Mouse (Mus musculus): Measurements from ENCODE around the gene Prr15l. TPM values are rescaled to one million over a fixed set of nuclear protein-coding genes. Genes with fewer than 3 reads are reported as not detected.

Gene Prr15l
- polyA plus RNA-seq, 2 experiments: 2.8 to 4.9 TPM

DNA sequence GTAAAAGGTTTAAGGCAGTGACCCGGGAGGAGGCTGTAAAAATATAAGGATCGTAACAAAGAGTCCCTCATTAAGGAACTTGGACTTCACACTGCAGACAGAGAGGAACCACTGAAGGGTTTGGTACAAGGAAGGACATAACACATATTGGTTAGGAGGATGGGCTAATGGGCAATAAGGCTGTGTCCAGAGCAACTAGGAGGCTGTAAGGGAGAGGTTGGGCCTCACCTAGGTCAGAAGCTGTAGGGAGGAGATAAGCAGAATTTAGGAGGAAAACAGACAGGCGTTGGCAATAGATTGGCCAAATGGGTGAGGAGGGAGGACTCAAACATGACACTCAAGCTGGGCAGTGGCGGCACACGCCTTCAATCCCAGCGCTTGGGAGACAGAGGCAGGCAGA, 10.5 kb upstream of the Prr15l start:
- peak; percentile 88 to 92 (median 88) for DNase-seq (ENCODE audit: low read depth in 3 of 3, low spot score in 3 of 3)
- Histone ChIP-seq H3K27me3 (ENCODE audit: control insufficient read depth, insufficient read depth, low read length) (no peaks in the 10 kb centered on the region), H3K4me2 (ENCODE audit: low read depth) (peak overlapping the region; percentile 76), H3K4me1 (replicated peaks; ENCODE audit: control insufficient read depth in 2 of 2, insufficient read depth in 2 of 2, low read length in 1 of 2) (peaks cover 37 to 42% of the 10 kb centered on the region in 2 experiments), H3K36me3 (replicated peaks; ENCODE audit: control insufficient read depth, insufficient read depth, low read depth) (no peaks in the 10 kb centered on the region), H3K27ac (peak overlapping the region; percentile 92), H3K9ac (replicated peaks) (peak overlapping the region; percentile 73), H3K9me3 (ENCODE audit: control insufficient read depth, low read length) (no peaks in the 10 kb centered on the region), H3K4me3 (ENCODE audit: insufficient read depth in 1 of 2, low read depth in 2 of 2, low read length in 2 of 2) (peak overlapping the region in 1 of 2 experiments; percentile 12; a peak in 1 of 4 replicates)
- ATAC-seq (ENCODE audit: insufficient read depth): peak; percentile 80
- 14% methylated on average over 6 of the region's 6 CpGs for WGBS (ENCODE audit: insufficient replicate concordance)
- no peak for TF ChIP-seq CTCF (IDR thresholded peaks at IDR 0.05; ENCODE audit: low read depth)
- TF ChIP-seq EP300 (IDR thresholded peaks at IDR 0.05; ENCODE audit: low read depth): peak; percentile 99

- ATAC-seq (ENCODE audit: insufficient read depth) (no peak), DNase-seq (ENCODE audit: low read depth in 3 of 3, low spot score in 3 of 3) (no peak)
- H3K9ac ChIP-seq (replicated peaks): peak overlapping the region; percentile 0; the same call in 1 of the 2 replicates
- H3K36me3 ChIP-seq (replicated peaks; ENCODE audit: control insufficient read depth, insufficient read depth, low read depth): no peaks in the 10 kb centered on the region
- H3K27me3 ChIP-seq (ENCODE audit: control insufficient read depth, insufficient read depth, low read length): no peaks in the 10 kb centered on the region
- H3K4me1 ChIP-seq (replicated peaks; ENCODE audit: control insufficient read depth in 2 of 2, insufficient read depth in 2 of 2, low read length in 1 of 2): peaks cover 38 to 42% of the 10 kb centered on the region in 2 experiments
- peak overlapping the region; percentile 51 for H3K27ac ChIP-seq
- H3K9me3 ChIP-seq (ENCODE audit: control insufficient read depth, low read length): no peaks in the 10 kb centered on the region
- 42% methylated on average over 6 of the region's 6 CpGs for WGBS (ENCODE audit: insufficient replicate concordance)
- TF ChIP-seq CTCF (IDR thresholded peaks at IDR 0.05; ENCODE audit: low read depth): no peak
- TF ChIP-seq EP300 (IDR thresholded peaks at IDR 0.05; ENCODE audit: low read depth): no peak
- H3K4me3 ChIP-seq (ENCODE audit: insufficient read depth in 1 of 2, low read depth in 2 of 2, low read length in 2 of 2): no peak overlapping the region
- H3K4me2 ChIP-seq (ENCODE audit: low read depth): peak overlapping the region; percentile 11; the same call in 1 of the 2 replicates
Measured at GRCm38 (mm10) chr11:96919003-96919402, 8.9 kb upstream of the Prr15l start.

DNA sequence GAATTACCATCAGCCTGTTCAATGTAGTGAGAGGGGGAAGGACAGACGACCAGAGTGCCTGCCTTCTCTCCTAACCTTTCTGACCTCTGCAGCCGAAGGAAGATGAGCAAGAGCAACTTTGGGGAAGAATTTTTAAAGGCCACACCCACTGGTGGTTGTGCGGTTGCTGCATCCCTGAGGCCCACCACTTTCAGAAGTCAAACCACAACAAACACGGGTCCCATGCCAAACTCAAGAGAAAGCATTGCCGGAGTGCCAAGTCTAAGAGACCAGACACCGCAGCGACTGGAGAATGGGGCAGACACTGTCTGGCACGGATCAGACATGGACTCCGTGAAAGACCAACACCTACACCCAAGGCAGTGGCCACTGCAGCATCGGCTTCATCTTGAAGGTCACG, 3.0 kb upstream of the Prr15l start:
- Histone ChIP-seq H3K4me3 (ENCODE audit: insufficient read depth in 1 of 2, low read depth in 2 of 2, low read length in 2 of 2) (no peak overlapping the region), H3K27ac (peak overlapping the region; percentile 94), H3K36me3 (replicated peaks; ENCODE audit: control insufficient read depth, insufficient read depth, low read depth) (no peaks in the 10 kb centered on the region), H3K9ac (replicated peaks) (peak overlapping the region; percentile 4), H3K9me3 (ENCODE audit: control insufficient read depth, low read length) (no peaks in the 10 kb centered on the region), H3K4me2 (ENCODE audit: low read depth) (peak overlapping the region; percentile 35), H3K27me3 (ENCODE audit: control insufficient read depth, insufficient read depth, low read length) (no peaks in the 10 kb centered on the region), H3K4me1 (replicated peaks; ENCODE audit: control insufficient read depth in 2 of 2, insufficient read depth in 2 of 2, low read length in 1 of 2) (peaks cover 59 to 62% of the 10 kb centered on the region in 2 experiments)
- ATAC-seq (ENCODE audit: insufficient read depth): no peak
- DNase-seq (ENCODE audit: low read depth in 3 of 3, low spot score in 3 of 3): no peak
- 26% methylated on average over 11 of the region's 11 CpGs for WGBS (ENCODE audit: insufficient replicate concordance)
- TF ChIP-seq CTCF (IDR thresholded peaks at IDR 0.05; ENCODE audit: low read depth) (no peak), EP300 (IDR thresholded peaks at IDR 0.05; ENCODE audit: low read depth) (no peak)

DNA sequence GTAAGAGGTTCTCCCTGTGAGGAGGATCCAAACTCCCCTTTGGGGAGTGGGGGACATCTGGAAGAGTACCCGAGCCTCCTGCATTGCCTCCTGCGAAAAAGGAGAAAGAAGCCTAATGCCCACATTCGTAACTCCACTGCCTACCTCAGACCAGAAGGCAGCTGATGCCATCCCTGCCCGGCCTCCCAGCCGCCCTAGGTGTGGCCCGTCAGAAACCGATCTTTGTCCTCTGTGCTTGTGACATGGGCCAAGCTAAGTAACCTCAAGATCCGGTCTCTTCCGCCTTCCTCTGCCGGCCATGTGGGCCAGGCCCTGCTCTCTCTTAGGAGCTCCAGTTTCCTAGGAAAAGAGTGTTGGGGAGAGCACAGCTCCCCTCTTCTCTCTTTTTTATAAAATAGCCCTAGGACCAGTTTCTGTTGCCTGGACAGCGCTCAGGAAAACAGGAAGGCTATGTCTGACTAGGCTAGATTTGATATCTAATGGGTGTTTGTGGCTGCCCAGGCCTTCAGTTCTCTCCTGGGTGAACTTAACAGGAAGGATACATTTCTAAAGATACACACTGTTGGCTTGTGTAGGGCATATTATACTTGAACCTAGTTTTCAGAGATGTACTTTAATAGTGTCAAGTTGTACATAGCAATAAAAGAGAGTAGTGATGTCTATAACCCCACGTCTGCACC, 2.3 kb upstream of the Prr15l start:
- Histone ChIP-seq H3K4me1 (replicated peaks; ENCODE audit: control insufficient read depth in 2 of 2, insufficient read depth in 2 of 2, low read length in 1 of 2) (peaks cover 60 to 67% of the 10 kb centered on the region in 2 experiments), H3K27me3 (ENCODE audit: control insufficient read depth, insufficient read depth, low read length) (no peaks in the 10 kb centered on the region), H3K36me3 (replicated peaks; ENCODE audit: control insufficient read depth, insufficient read depth, low read depth) (no peaks in the 10 kb centered on the region), H3K27ac (peak overlapping the region; percentile 94), H3K4me2 (ENCODE audit: low read depth) (peak overlapping the region; percentile 35), H3K9me3 (ENCODE audit: control insufficient read depth, low read length) (no peaks in the 10 kb centered on the region), H3K9ac (replicated peaks) (peak overlapping the region; percentile 46), H3K4me3 (ENCODE audit: insufficient read depth in 1 of 2, low read depth in 2 of 2, low read length in 2 of 2) (no peak overlapping the region)
- DNase-seq (ENCODE audit: low read depth in 3 of 3, low spot score in 3 of 3): no peak
- WGBS (ENCODE audit: insufficient replicate concordance): 45% methylated on average over 12 of the region's 12 CpGs
- TF ChIP-seq EP300 (IDR thresholded peaks at IDR 0.05; ENCODE audit: low read depth) (no peak; the same call in 1 of the 2 replicates), CTCF (IDR thresholded peaks at IDR 0.05; ENCODE audit: low read depth) (no peak)
- peak; percentile 40 for ATAC-seq (ENCODE audit: insufficient read depth)

GRCm38 (mm10) chr11:96926587-96926986, 1.3 kb upstream of the Prr15l start:
- ATAC-seq (ENCODE audit: insufficient read depth): peak; percentile 84
- peak; percentile 73 to 78 (median 77) for DNase-seq (ENCODE audit: low read depth in 3 of 3, low spot score in 3 of 3)
- Histone ChIP-seq H3K27me3 (ENCODE audit: control insufficient read depth, insufficient read depth, low read length) (no peaks in the 10 kb centered on the region), H3K9me3 (ENCODE audit: control insufficient read depth, low read length) (no peaks in the 10 kb centered on the region), H3K4me1 (replicated peaks; ENCODE audit: control insufficient read depth in 2 of 2, insufficient read depth in 2 of 2, low read length in 1 of 2) (peaks cover 66 to 75% of the 10 kb centered on the region in 2 experiments), H3K4me3 (ENCODE audit: insufficient read depth in 1 of 2, low read depth in 2 of 2, low read length in 2 of 2) (no peak overlapping the region), H3K9ac (replicated peaks) (peak overlapping the region; percentile 46), H3K4me2 (ENCODE audit: low read depth) (peak overlapping the region; percentile 35), H3K36me3 (replicated peaks; ENCODE audit: control insufficient read depth, insufficient read depth, low read depth) (no peaks in the 10 kb centered on the region), H3K27ac (peak overlapping the region; percentile 94)
- TF ChIP-seq EP300 (IDR thresholded peaks at IDR 0.05; ENCODE audit: low read depth) (peak; percentile 89), CTCF (IDR thresholded peaks at IDR 0.05; ENCODE audit: low read depth) (peak; percentile 60)
- WGBS (ENCODE audit: insufficient replicate concordance): 20% methylated on average over 5 of the region's 5 CpGs

All from liver, embryonic 14.5 days (tissue).